Mouse (Mus musculus) liver, adult 2 months (tissue): ENCODE measurements at regions not wholly inside any gene's neighbourhood (a gene's known extent, or its start where the extent isn't known, plus 50 kb on each side); places are given as distances from the start of the nearest gene placed in this dataset.

Experiments
- DNase-seq: peaks from one replicate; pipeline ENCODE4 v3.0.0-alpha.2; 2011; ENCODE audit warnings: low read depth, low spot score; ENCODE audit errors: extremely low read depth
- H3K27ac ChIP-seq: fragments of 200-500 bp; replicated peaks from 2 replicates; pipeline ENCODE4 v1.5.1; 2012; ENCODE audit warnings: low read depth, mild to moderate bottlenecking, control low read depth, inconsistent platforms, low read length; ENCODE audit not compliant: insufficient read depth
- H3K27me3 ChIP-seq: fragments of 200-500 bp; 2 replicates; pipeline ENCODE4 v1.6.1; 2012; ENCODE audit warnings: mild to moderate bottlenecking, moderate library complexity, low read length, inconsistent platforms; ENCODE audit not compliant: control insufficient read depth, insufficient read depth
- H3K36me3 ChIP-seq: fragments of 200-500 bp; 2 replicates; pipeline ENCODE4 v1.6.1; 2012; ENCODE audit warnings: low read length, inconsistent platforms; ENCODE audit not compliant: control insufficient read depth, insufficient read depth
- H3K4me1 ChIP-seq: fragments of 200-500 bp; 2 replicates; pipeline ENCODE4 v1.6.1; 2011; ENCODE audit warnings: low read length; ENCODE audit not compliant: control insufficient read depth, insufficient read depth
- H3K4me3 ChIP-seq: fragments of 200-500 bp; 2 replicates; pipeline ENCODE4 v1.5.1; 2011; ENCODE audit warnings: low read depth, mild to moderate bottlenecking, control low read depth, low read length, moderate library complexity; ENCODE audit not compliant: insufficient read depth
- H3K79me2 ChIP-seq: fragments of 200-500 bp; 2 replicates; pipeline ENCODE4 v1.6.1; 2012; ENCODE audit warnings: inconsistent platforms, mild to moderate bottlenecking, low read length, moderate library complexity; ENCODE audit not compliant: control insufficient read depth, insufficient read depth
- H3K9ac ChIP-seq: fragments of 200-500 bp; 2 replicates; pipeline ENCODE4 v1.6.1; 2012; ENCODE audit warnings: low read depth, mild to moderate bottlenecking, control low read depth, inconsistent platforms, low read length
- CTCF ChIP-seq: fragments of 200-500 bp; IDR thresholded peaks from 2 replicates; pipeline ENCODE4 v1.5.1; 2011; ENCODE audit warnings: low read depth, low read length, control low read depth
- POLR2A ChIP-seq: fragments of 200-500 bp; IDR thresholded peaks from 2 replicates; pipeline ENCODE4 v1.6.1; 2011; ENCODE audit warnings: low read length, control low read depth; ENCODE audit not compliant: insufficient read depth; ENCODE audit errors: extremely low read depth
- WGBS: fragments of 180-500 bp; shearing (Covaris S2); methylation state at CpG from one replicate; pipeline ENCODE4 v1.1.7; 2018; 5-methylcytosine and 5-hydroxymethylcytosine counted together

DNA sequence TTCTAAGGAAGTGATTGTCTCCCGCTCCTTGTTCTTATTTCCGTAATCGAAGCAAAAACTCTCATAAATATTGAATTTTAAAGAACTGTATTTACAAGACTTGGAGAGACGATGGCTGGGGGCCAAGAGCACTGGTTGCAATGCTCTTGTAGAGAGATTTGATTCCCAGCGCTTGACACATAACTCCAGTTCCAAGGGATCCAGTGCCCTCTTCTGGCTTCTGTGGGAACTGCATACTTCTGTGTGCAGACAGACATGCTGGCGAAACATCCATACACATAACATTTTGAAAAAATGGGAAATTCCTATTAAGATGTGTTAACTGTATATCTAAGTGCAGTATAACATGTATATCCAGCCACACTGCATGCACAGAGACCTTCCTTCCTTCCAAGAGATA is 266.3 kb downstream of the Pax3 start:
- Histone ChIP-seq H3K4me1 (no peaks in the 10 kb centered on the region), H3K36me3 (no peaks in the 10 kb centered on the region), H3K9ac (no peak overlapping the region), H3K27me3 (peaks cover 2% of the 10 kb centered on the region; the same call in 1 of the 2 replicates), H3K4me3 (no peak overlapping the region), H3K79me2 (no peaks in the 10 kb centered on the region), H3K27ac (no peak overlapping the region)
- TF ChIP-seq CTCF (no peak), POLR2A (no peak)
- 88% methylated on average over 6 of the region's 6 CpGs for WGBS
- no peak for DNase-seq

- TF ChIP-seq POLR2A (no peak), CTCF (no peak)
- DNase-seq = no peak
- H3K36me3 ChIP-seq = no peaks in the 10 kb centered on the region
- no peak overlapping the region for H3K9ac ChIP-seq
- 39% methylated on average over 8 of the region's 8 CpGs for WGBS
- no peak overlapping the region for H3K4me3 ChIP-seq
- no peaks in the 10 kb centered on the region for H3K27me3 ChIP-seq
- no peaks in the 10 kb centered on the region for H3K4me1 ChIP-seq
- no peaks in the 10 kb centered on the region for H3K79me2 ChIP-seq
- H3K27ac ChIP-seq = no peak overlapping the region
These were observed 267.4 kb downstream of the Pax3 start for GRCm38 (mm10) chr1:77929552-77929951.

DNA sequence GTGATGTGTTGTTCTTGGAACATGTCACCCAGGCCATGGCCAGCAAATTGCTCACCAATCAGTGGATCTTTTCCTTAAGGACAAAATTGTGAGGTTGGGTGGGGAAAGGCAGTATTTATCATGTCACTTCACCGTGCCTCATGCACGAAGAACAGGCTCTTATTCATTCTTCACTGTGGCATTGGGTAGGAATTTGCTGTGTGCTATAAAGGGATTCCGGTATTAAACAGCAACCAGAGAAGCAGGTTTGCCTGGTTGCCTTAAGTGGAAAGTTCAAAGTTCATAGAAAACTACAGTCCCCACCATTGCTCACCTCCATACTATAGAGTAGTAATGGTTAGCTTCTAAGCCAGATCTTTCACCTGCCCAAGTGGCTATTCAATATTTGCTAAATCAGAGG is 270.8 kb downstream of the Pax3 start:
- TF ChIP-seq CTCF (no peak), POLR2A (no peak)
- WGBS = 88% methylated on average over 3 of the region's 3 CpGs
- H3K79me2 ChIP-seq = no peaks in the 10 kb centered on the region

GRCm38 (mm10) chr1:77896226-77896625 is 300.7 kb downstream of the Pax3 start:
- no peak for DNase-seq
- 62% methylated on average over 5 of the region's 5 CpGs for WGBS
- no peaks in the 10 kb centered on the region for H3K79me2 ChIP-seq
- TF ChIP-seq CTCF (no peak), POLR2A (no peak)
- no peak overlapping the region for H3K9ac ChIP-seq
- no peaks in the 10 kb centered on the region for H3K36me3 ChIP-seq
- H3K4me1 ChIP-seq = no peaks in the 10 kb centered on the region
- H3K4me3 ChIP-seq = no peak overlapping the region
- no peak overlapping the region for H3K27ac ChIP-seq
- no peaks in the 10 kb centered on the region for H3K27me3 ChIP-seq

More for the DNA sequence above, 270.8 kb downstream of the Pax3 start:
- H3K27ac ChIP-seq = no peak overlapping the region
- H3K9ac ChIP-seq = no peak overlapping the region
- H3K27me3 ChIP-seq = no peaks in the 10 kb centered on the region
- DNase-seq = no peak
- no peaks in the 10 kb centered on the region for H3K4me1 ChIP-seq
- no peak overlapping the region for H3K4me3 ChIP-seq
- no peaks in the 10 kb centered on the region for H3K36me3 ChIP-seq

- no peak for TF ChIP-seq POLR2A
- no peak for TF ChIP-seq CTCF
- H3K79me2 ChIP-seq = no peaks in the 10 kb centered on the region
- no peak for DNase-seq
- no peak overlapping the region for H3K9ac ChIP-seq
- no peak overlapping the region for H3K27ac ChIP-seq
- H3K27me3 ChIP-seq = no peaks in the 10 kb centered on the region
- H3K4me3 ChIP-seq = no peak overlapping the region
- H3K36me3 ChIP-seq = no peaks in the 10 kb centered on the region
- H3K4me1 ChIP-seq = no peaks in the 10 kb centered on the region
These were observed 317.9 kb downstream of the Pax3 start for GRCm38 (mm10) chr1:77879026-77879425.

DNA sequence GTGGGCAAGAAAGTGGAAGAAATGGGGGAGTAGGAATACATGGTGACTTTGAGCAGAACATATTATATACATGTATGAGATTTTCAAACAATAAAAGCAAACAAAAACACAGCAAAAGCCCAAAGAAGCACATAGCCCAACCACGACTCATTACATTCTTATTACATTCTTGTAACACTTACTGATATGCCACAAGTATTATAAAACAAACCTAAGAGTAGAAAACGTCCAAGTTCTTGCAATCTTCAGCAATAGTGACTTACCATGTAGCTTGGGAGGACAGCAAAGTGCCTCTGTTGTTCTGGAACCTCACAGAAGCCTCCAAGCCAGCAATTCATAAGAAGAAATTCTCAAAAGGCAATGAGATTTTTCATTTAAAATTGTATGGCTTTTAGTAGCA is 326.8 kb downstream of the Pax3 start:
- H3K79me2 ChIP-seq = no peaks in the 10 kb centered on the region
- WGBS = 47% methylated on average over 2 of the region's 2 CpGs
- no peak overlapping the region for H3K4me3 ChIP-seq
- no peak overlapping the region for H3K27ac ChIP-seq
- H3K27me3 ChIP-seq = no peaks in the 10 kb centered on the region
- DNase-seq = no peak
- no peaks in the 10 kb centered on the region for H3K36me3 ChIP-seq
- no peak overlapping the region for H3K9ac ChIP-seq
- no peaks in the 10 kb centered on the region for H3K4me1 ChIP-seq
- TF ChIP-seq POLR2A (no peak), CTCF (no peak)

DNA sequence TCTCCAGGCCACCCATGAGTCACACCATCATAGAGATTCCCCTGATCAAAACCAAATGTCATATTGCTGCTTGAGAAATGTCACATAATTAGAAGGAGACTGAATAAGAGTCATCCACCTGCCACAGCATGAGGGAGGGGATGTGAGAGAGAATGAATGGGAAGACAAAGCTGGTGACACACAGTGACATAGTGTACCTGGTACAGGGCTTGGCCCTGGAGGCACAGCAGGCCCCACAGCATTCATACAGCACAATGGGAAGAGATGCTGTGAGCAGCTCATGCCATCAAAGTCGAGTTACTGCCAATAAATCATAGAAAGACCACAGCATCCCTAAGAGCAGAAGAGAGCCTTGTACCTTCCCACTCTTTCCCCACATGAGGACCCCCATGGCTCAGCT is 327.8 kb downstream of the Pax3 start:
- H3K4me3 ChIP-seq = no peak overlapping the region
- H3K79me2 ChIP-seq = no peaks in the 10 kb centered on the region
- no peak overlapping the region for H3K9ac ChIP-seq
- WGBS = 58% methylated on average over 1 of the region's 1 CpGs
- no peak for DNase-seq
- no peaks in the 10 kb centered on the region for H3K4me1 ChIP-seq
- no peak for TF ChIP-seq POLR2A
- no peak for TF ChIP-seq CTCF
- no peaks in the 10 kb centered on the region for H3K36me3 ChIP-seq
- H3K27me3 ChIP-seq = no peaks in the 10 kb centered on the region
- H3K27ac ChIP-seq = no peak overlapping the region
